Mouse (Mus musculus) myocyte (in vitro differentiated cells): ENCODE results near the gene Gpc6.

Experiments used
- CEBPB ChIP-seq: IDR thresholded peaks from 2 replicates; pipeline ENCODE4 v1.6.1; 2011; ENCODE audit warnings: mild to moderate bottlenecking, moderate library complexity; ENCODE audit not compliant: poor library complexity, insufficient read depth, severe bottlenecking
- E2F4 ChIP-seq: IDR thresholded peaks from one replicate; pipeline ENCODE4 v1.6.1; 2011; ENCODE audit warnings: mild to moderate bottlenecking, control low read depth, moderate library complexity; ENCODE audit not compliant: insufficient read depth
- MAX ChIP-seq: IDR thresholded peaks from one replicate; pipeline ENCODE4 v1.6.1; 2011; ENCODE audit warnings: low read depth, mild to moderate bottlenecking, control low read depth
- MYOD1 ChIP-seq, 3 experiments: IDR thresholded peaks; one replicate each; pipeline ENCODE4 v1.6.1; 2011; ENCODE audit warnings: control low read depth in 2 of 3, low read depth in 2 of 3, mild to moderate bottlenecking in 2 of 3, moderate library complexity in 1 of 3; ENCODE audit not compliant: insufficient read length in 2 of 3, control insufficient read depth in 1 of 3
- MYOG ChIP-seq, 3 experiments: IDR thresholded peaks; one replicate each; pipeline ENCODE4 v1.6.1; 2011; ENCODE audit warnings: control low read depth in 2 of 3, low read depth in 2 of 3, mild to moderate bottlenecking in 2 of 3; ENCODE audit not compliant: insufficient read length in 2 of 3, control insufficient read depth in 1 of 3, insufficient read depth in 1 of 3
- POLR2A ChIP-seq: IDR thresholded peaks from one replicate; pipeline ENCODE4 v1.6.1; 2011; ENCODE audit warnings: low read depth, mild to moderate bottlenecking, control low read depth, moderate library complexity; ENCODE audit not compliant: insufficient read length
- POLR2AphosphoS2 ChIP-seq: IDR thresholded peaks from one replicate; pipeline ENCODE4 v1.6.1; 2011; ENCODE audit warnings: low read depth, control low read depth; ENCODE audit not compliant: insufficient read length
- REST ChIP-seq: IDR thresholded peaks from one replicate; pipeline ENCODE4 v1.6.1; 2011; ENCODE audit warnings: mild to moderate bottlenecking, control low read depth, moderate library complexity; ENCODE audit not compliant: insufficient read depth, insufficient read length
- TCF12 ChIP-seq: IDR thresholded peaks from one replicate; pipeline ENCODE4 v1.6.1; 2011; ENCODE audit warnings: mild to moderate bottlenecking, control low read depth; ENCODE audit not compliant: poor library complexity, insufficient read depth, severe bottlenecking
- USF1 ChIP-seq: IDR thresholded peaks from one replicate; pipeline ENCODE4 v1.6.1; 2011; ENCODE audit warnings: low read depth, mild to moderate bottlenecking, control low read depth, moderate library complexity

- TF ChIP-seq POLR2A: peak; percentile 13
- no peak for TF ChIP-seq CEBPB
- no peak for TF ChIP-seq MAX
- TF ChIP-seq POLR2AphosphoS2: no peak
- TF ChIP-seq TCF12: no peak
- TF ChIP-seq E2F4: no peak
- no peak for TF ChIP-seq USF1
- no peak for TF ChIP-seq MYOD1 (IDR thresholded peaks at IDR 0.05; ENCODE audit: control insufficient read depth in 1 of 3, insufficient read length in 2 of 3, low read depth in 2 of 3)
- no peak for TF ChIP-seq REST
- no peak for TF ChIP-seq MYOG (IDR thresholded peaks at IDR 0.05; ENCODE audit: control insufficient read depth in 1 of 3, insufficient read depth in 1 of 3, insufficient read length in 2 of 3, low read depth in 2 of 3)
These were observed 1006.0 kb downstream of the Gpc6 start for GRCm38 (mm10) chr14:117930848-117931816.
